Mouse (Mus musculus) kidney, postnatal 14 days (tissue): ENCODE measurements around the gene Etnk2.

Source experiments
- DNase-seq: peaks from one replicate; pipeline ENCODE4 v3.0.0; 2022; ENCODE audit warnings: mixed read lengths

Gene Etnk2

GRCm38 (mm10) chr1:133353371-133353809, 10.0 kb upstream of the Etnk2 start:
- DNase-seq = peak; percentile 84

DNA sequence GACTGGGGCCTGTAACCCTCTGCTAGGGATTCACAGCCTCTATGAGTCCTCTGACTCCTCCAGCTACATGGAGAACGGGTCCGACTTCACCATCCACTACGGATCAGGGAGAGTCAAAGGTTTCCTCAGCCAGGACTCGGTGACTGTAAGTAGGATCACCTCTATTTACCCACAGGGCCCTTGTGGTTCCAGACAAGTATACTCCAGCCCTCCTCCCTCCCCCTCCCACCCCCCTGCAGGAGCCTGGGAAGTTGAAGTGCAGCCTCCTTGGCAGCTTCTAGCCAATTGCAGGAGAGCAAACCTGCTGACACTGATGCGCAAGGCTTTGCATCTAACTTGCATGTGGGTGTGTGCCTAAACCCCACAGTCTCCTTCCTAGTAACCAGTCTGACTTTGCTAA, 7.9 kb upstream of the Etnk2 start:
- no peak for DNase-seq

DNA sequence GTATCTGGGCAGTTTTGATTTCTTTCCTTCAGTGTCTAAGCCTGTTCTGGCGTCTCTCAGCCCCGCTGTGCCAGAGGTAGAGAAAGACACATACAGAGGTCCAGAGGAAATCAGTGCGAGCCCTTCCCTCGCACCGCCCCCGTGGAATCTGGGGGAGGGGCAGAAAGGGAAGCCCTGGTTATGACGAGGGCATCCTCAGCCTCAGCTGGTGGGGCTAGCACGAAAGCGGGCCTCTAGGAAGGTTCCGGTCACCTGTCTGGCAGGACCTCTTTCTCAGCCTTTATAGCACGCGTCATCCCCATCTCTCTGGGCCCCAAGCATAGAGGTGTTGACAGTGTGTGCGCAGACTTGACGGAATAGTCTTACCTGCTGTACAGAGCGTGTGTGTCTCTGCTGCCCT, 7.5 kb upstream of the Etnk2 start:
- no peak for DNase-seq

GRCm38 (mm10) chr1:133356330-133356729, 7.0 kb upstream of the Etnk2 start:
- no peak for DNase-seq

DNA sequence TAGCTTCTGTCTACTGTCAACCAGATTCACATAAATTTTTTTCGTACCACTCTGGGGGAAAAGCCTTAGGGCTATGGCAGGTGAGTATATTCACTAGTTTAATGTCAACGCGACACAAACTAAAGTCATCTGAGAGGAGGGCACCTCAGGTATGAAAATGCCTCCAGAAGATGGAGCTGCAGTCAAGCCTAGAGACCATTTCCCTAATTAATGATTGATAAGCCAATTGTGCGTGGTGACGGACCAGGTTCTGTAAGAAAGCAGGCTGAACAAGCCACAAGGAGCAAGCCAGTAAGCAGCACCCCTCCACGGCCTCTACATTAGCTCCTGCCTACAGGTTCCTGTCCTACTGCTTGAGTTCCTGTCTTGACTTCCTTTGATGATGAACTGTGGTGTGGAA, 2.4 kb upstream of the Etnk2 start:
- DNase-seq = no peak

GRCm38 (mm10) chr1:133362103-133362502, 1.3 kb upstream of the Etnk2 start:
- no peak for DNase-seq

GRCm38 (mm10) chr1:133364022-133364630, 754 bp downstream of the Etnk2 start:
- DNase-seq = no peak

DNA sequence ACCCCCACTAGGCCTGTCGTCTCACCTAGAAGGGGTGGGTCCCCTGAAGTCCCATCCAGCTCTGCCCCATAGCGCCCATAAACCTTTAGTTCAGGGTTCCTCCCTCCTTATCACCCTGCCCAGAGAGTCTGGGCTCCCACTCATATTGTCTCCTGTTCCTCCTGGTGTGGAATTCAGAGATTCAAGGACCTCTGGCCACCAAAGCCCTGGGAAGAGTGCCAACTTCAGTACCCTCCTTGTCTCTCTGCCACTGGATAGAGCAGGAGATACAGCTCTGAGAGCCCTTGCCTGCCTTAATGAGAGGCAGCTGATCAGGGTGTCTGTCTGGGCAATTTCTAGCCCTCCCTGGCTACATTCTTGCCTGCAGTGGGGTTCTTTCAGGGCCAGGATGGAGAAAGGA, 1.5 kb downstream of the Etnk2 start:
- no peak for DNase-seq

GRCm38 (mm10) chr1:133366951-133367605, 3.7 kb downstream of the Etnk2 start:
- DNase-seq = no peak

GRCm38 (mm10) chr1:133367606-133368488, 4.5 kb downstream of the Etnk2 start:
- DNase-seq = no peak

DNA sequence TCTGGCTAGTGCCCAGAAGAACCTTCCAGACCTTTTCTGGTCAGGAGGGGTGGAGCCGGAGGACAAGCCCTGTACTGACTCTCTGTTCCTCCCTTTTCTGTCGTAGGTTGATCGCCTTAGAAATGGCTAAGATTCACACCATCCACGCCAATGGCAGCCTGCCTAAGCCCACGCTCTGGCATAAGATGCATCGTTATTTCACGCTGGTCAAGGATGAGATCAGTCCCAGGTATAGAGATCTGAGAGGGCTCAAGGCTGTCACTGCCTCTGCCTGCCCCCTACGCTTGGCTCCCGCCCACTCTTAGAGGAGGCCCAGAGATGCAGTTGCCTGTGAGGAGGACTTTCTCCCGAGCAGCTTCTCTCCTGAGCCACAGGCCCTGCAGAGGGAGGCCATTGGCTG, 5.3 kb downstream of the Etnk2 start:
- DNase-seq = no peak

DNA sequence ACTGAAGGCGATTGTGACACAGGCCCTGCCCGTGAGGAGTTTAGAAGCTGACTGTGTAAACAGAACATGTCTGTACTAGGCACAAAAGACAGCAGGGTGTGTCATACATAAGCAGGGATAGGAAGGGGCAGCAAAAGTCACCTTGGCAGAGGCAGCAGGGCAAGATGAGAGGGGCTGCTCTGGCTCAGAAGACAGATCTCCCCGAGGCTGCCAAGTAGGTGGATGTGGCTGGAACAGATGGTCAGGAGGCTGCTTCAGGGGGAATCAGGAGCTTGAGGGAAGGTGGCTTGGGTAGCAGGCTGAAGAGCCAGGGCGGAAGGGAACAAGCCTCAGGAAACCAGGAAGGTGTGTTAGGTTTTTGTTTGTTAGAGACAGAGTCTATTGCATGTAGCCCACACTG, 7.0 kb downstream of the Etnk2 start:
- DNase-seq = no peak

GRCm38 (mm10) chr1:133371431-133371830, 8.1 kb downstream of the Etnk2 start:
- no peak for DNase-seq

DNA sequence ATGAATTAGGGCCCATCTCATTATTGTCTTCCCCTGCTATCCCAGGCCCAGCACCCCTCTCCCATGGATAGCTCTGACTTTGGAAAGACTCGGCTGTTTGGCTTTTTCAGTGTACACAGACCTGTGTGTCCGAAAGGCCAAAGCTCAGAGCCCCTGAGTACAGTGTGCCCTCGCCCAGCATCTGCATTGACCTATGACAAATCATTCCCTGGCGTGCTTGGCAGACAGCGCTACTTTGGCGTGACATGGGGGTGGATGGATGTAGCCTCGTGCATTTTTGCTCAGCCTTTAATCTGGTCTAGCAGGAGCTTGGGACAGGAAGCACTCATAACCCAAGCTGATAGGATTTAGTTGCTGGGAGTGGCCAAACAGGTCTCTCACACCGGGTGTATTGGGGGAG, 8.7 kb downstream of the Etnk2 start:
- DNase-seq = no peak

- DNase-seq = peak; percentile 86
These were observed 12.4 kb downstream of the Etnk2 start for GRCm38 (mm10) chr1:133375696-133376346.

GRCm38 (mm10) chr1:133377547-133377946, 14.2 kb downstream of the Etnk2 start:
- no peak for DNase-seq

DNA sequence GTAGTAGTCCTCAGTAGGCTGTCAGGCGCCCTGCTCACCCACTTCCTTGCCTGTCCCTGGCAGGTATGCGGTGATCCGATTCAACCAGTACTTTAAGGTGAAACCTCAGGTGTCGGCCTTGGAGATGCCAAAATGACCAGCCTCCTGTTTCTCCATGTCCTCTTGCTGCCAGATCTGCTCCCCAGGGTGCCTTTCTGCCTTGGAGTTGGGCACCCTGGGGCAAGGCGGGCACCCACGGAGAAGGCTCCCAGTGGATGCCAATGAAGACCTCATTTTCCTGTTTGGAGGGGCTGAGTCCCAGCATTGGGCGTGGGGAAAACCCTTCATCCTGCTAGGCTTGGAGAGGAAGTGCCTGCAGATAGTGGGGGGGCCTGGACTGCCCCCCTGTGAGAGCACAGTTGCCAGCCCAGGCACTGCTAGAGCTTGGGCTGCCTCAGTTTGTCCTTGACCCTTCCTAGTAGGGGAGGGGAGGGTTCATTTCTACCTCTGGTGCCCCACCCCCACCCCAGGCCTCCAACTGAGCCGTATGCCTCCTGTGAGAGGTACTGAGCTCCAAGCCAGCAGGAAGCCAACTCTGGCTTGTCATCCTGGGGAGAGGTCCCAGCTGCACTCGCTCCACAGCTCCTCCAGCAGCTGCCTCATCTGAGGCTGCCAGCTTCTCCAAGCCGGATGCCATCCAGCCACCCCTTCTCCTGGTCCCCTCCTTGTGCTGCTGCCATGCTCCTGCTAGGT, 16.0 kb downstream of the Etnk2 start:
- peak; percentile 42 for DNase-seq

GRCm38 (mm10) chr1:133379986-133380320, 16.6 kb downstream of the Etnk2 start:
- DNase-seq = no peak

DNA sequence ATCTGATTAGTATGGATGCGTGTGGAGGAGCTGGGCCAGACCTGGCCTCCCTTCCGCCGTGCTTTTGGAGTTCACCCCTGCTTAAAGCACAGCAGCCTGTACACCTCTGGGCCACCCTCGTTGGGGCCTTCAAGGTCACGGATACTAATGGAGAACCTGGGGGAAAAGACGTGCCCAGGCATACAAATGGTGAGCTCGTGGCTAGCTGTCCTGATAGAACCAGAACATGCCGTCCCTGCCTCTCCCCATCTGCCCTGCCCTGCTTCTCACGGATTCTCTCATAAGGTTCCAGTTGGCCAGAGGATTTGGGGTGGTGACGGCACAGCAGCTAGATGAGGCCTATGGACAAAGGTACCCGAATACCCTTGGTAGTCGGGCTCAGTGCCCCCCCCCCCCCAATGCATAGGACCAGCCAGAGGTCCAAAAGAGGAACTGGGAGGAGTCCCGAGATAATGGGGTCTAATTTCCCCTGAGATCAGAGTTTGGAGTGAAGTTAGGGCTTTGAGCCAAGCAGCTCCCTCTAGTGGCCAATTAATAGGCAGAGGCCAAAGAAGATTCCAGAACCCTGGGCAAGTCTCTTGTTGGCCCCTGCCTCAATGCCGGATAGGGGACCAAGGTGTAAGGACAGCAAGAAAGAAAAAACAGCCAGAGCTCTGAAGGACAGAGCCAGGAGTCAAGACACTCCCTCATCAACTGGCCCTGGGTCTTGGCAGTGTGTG, 17.1 kb downstream of the Etnk2 start:
- DNase-seq = peak; percentile 67

GRCm38 (mm10) chr1:133382008-133382407, 18.6 kb downstream of the Etnk2 start:
- DNase-seq = peak; percentile 82

- no peak for DNase-seq
These were observed 19.3 kb downstream of the Etnk2 start for GRCm38 (mm10) chr1:133382552-133383155.
